Mouse (Mus musculus) heart, postnatal 0 days (tissue): ENCODE data around the gene Mymk.

Experiments
- CTCF ChIP-seq: IDR thresholded peaks from 2 replicates; pipeline ENCODE4 v1.5.1; 2016; ENCODE audit warnings: antibody characterized with exemption, control low read depth, low read depth
- EP300 ChIP-seq: IDR thresholded peaks from 2 replicates; pipeline ENCODE4 v1.6.1; 2016; ENCODE audit warnings: antibody characterized with exemption, low read depth

DNA sequence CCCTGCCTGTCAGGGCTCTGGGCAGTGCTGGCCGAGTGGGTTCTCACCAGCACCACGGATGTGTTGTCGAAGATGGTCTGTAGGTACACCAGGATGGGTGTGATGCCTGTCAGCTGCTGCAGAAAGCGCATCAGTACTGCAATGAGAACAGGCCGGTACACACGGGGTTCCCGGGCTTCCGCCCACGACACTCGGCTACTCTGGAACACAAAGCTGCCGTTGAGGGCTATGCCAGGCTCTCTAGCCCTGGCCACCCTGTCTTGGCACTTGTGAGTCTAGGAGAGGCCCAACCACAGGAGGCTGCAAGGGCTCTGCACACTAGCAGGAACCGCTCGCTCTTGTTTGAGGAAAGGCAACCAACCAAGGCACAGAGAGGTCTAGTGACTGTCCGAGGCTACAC is 47.8 kb downstream of the Mymk start:
- no peak for TF ChIP-seq CTCF
- no peak for TF ChIP-seq EP300
